Mouse (Mus musculus) subcutaneous adipose tissue, adult 2 months (tissue): ENCODE measurements around the gene Gm21310. TPM values are rescaled to one million over a fixed set of nuclear protein-coding genes. Genes with fewer than 3 reads are reported as not detected.

ENCODE experiments used
- polyA plus RNA-seq: library from polyadenylated mRNA; depleted of rRNA; stranded (reverse); fragments of >200 nt; gene quantifications from 2 replicates; pipeline ENCODE4 v1.2.3, GENCODE M21; 2012; ENCODE audit warnings: low replicate concordance; rRNA removed

The Gm21310 gene
- polyA plus RNA-seq = not detected in 2 replicates

GRCm38 (mm10) chrY:10147083-10147482 lies at the start of gene Gm21310:
Gm21310 (minus strand) TSS chrY:10147183.

Other genes with a start within 250 kb of the Gm21310 start
- not detected in 2 replicates for gene Gm20834, start 177.4 kb upstream of the Gm21310 start, polyA plus RNA-seq